Mouse (Mus musculus) leukemia stem cell, adult 10-12 weeks (primary cell): ENCODE data around the gene Tdpoz5. TPM values are rescaled to one million over a fixed set of nuclear protein-coding genes. Genes with fewer than 3 reads are reported as not detected.

Source experiments
- polyA plus RNA-seq: library from polyadenylated mRNA; stranded (reverse); fragments of >175 nt; gene quantifications from 2 replicates; pipeline ENCODE4 v1.2.3, GENCODE M21; 2012; ENCODE audit warnings: low replicate concordance

The Tdpoz5 gene
- not detected in 2 replicates for polyA plus RNA-seq

GRCm38 (mm10) chr3:93961214-93961613, at the start of gene Tdpoz5:
TSS of gene Tdpoz5 (minus strand) at chr3:93961314.

GRCm38 (mm10) chr3:93943443-93943842, 17.7 kb downstream of the Tdpoz5 start, which contains the start of gene Gm9117:
TSS of gene Gm9117 (minus strand) at chr3:93943543.

Other genes with a start within 250 kb of the Tdpoz5 start
- 0.20 TPM in 1 of 2 replicates, not detected in the other for gene Gm5773, start 188.3 kb downstream of the Tdpoz5 start, polyA plus RNA-seq
- gene Tdpoz4, start 164.9 kb downstream of the Tdpoz5 start, polyA plus RNA-seq = not detected in 2 replicates
- gene Tdpoz3, start 135.3 kb downstream of the Tdpoz5 start, polyA plus RNA-seq = not detected in 2 replicates
- gene Gm9117, start 17.8 kb downstream of the Tdpoz5 start, polyA plus RNA-seq = 0.44 TPM in 1 of 2 replicates, not detected in the other
- 0.25 TPM in 1 of 2 replicates, not detected in the other for gene Gm9125, start 93.6 kb upstream of the Tdpoz5 start, polyA plus RNA-seq
- not detected in 2 replicates for gene Gm10697, start 111.3 kb upstream of the Tdpoz5 start, polyA plus RNA-seq
- gene Gm10696, start 216.9 kb upstream of the Tdpoz5 start, polyA plus RNA-seq = not detected in 2 replicates
- not detected in 2 replicates for gene Gm5286, start 235.4 kb upstream of the Tdpoz5 start, polyA plus RNA-seq